Mouse (Mus musculus) E14TG2a.4 (cell line): ENCODE measurements around the gene Clic3.

Source experiments
- CTCF ChIP-seq: conservative IDR thresholded peaks from 2 replicates; pipeline ENCODE4 v1.5.1; 2014; ENCODE audit warnings: low read length
- NANOG ChIP-seq: IDR thresholded peaks from 2 replicates; pipeline ENCODE4 v1.6.1; 2014; ENCODE audit warnings: borderline replicate concordance, low read length, mixed read lengths
- POU5F1 ChIP-seq: IDR thresholded peaks from 2 replicates; pipeline ENCODE4 v1.6.1; 2014; ENCODE audit warnings: low read length, borderline replicate concordance

GRCm38 (mm10) chr2:25477967-25478675, 21.5 kb downstream of the Clic3 start:
- TF ChIP-seq CTCF (no peak), POU5F1 (no peak), NANOG (no peak)
